Mouse (Mus musculus) lung, postnatal 25 days (tissue): ENCODE data around the gene Mllt1.

Experiments
- DNase-seq: peaks from one replicate; pipeline ENCODE4 v3.0.0; 2022; ENCODE audit warnings: low spot score

Gene Mllt1

GRCm38 (mm10) chr17:56877426-56877825, 57.8 kb downstream of the Mllt1 start:
- peak; percentile 52 for DNase-seq

GRCm38 (mm10) chr17:56876981-56877380, 58.2 kb downstream of the Mllt1 start:
- DNase-seq: no peak

- DNase-seq: no peak
Measured at GRCm38 (mm10) chr17:56876465-56876864, 58.8 kb downstream of the Mllt1 start.

GRCm38 (mm10) chr17:56874936-56875651, 60.1 kb downstream of the Mllt1 start, which contains the start of gene 1700061G19Rik:
Gene 1700061G19Rik, plus strand, starts transcription at chr17:56875477.
- no peak for DNase-seq

- no peak for DNase-seq
Measured at GRCm38 (mm10) chr17:56874237-56874636, 61.0 kb downstream of the Mllt1 start, which contains the start of gene Acsbg2. Gene Acsbg2, minus strand, starts transcription at chr17:56874447.

GRCm38 (mm10) chr17:56872512-56872911, 62.7 kb downstream of the Mllt1 start:
- DNase-seq: no peak

DNA sequence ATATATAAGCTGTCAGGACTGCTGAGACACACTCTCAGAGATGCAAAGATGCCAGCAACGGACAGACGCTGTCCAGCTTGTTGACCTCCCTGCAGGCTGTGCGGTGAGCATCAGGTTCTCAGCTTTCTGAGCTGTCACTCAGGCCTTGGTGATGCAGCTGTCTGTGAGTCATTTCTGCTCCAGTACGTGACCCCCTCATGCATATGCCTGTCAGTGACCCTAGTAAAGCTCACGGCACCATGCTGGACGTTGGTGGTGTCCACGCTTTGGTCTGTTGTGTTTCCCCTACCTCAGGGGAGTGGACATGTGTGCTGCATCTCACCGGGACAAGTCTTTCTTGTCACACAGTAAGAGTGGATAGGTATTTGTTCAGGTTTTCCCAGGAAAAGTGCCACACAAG, 63.4 kb downstream of the Mllt1 start:
- no peak for DNase-seq

- no peak for DNase-seq
Measured at GRCm38 (mm10) chr17:56870287-56870953, 64.8 kb downstream of the Mllt1 start.

- no peak for DNase-seq
Measured at GRCm38 (mm10) chr17:56869481-56869977, 65.7 kb downstream of the Mllt1 start.

- no peak for DNase-seq
Measured at GRCm38 (mm10) chr17:56866071-56866470, 69.1 kb downstream of the Mllt1 start.

- DNase-seq: no peak
Measured at GRCm38 (mm10) chr17:56861197-56861596, 74.0 kb downstream of the Mllt1 start.

DNA sequence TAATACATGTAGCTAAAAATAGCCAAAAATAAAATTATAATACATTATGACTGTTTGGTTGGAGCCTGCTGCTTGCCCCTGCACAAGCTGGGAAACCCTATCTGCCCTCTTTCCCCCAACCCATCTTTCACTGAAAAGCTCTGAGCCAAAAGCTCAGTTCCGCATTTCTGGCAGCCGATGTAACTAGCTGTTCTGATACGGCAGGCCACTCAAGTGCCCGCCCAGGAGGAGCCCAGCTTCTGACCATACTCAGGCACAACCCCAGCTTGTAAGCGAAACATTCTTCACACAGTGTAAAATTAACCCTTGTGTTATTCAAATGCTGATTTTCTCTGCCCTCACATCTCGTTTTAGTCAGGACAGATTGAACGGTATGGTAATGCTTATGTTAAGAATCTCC, 76.3 kb downstream of the Mllt1 start:
- DNase-seq: no peak

DNA sequence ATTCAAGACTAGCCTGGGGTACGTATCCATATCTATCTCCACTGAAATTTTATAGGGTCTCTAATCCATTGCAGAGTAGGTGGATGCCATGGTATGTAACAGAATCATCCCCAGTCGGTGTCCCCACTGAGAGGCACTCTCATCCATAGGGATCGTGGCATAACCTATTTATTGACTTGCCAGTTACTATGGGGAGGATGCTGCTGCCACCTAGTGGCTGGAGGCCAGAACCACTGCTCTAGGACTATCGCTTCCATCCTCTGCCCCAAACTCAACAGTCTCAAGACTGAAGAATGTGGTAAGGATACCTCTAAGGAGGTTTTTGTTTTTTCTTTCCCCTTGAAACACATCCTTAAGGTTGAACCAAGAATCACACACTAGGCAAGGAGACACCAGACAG, 77.0 kb downstream of the Mllt1 start:
- DNase-seq: peak; percentile 71

GRCm38 (mm10) chr17:56855421-56855820, 79.8 kb downstream of the Mllt1 start:
- no peak for DNase-seq

DNA sequence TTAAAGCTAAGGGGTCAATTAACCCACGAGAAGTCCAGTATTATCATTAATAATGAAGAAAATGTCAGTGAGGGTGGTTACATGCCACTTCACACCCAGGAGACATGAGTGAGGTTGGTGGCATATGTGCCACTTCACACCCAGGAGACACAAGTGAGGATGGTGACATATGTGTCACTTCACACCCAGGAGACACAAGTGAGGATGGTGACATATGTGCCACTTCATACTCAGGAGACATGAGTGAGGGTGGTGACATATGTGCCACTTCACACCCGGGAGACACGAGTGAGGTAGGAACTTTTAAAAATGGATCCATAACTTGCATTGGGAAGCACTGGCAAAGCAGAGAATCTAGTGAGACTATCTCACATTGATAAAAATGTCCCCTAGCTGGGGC, 84.0 kb downstream of the Mllt1 start:
- DNase-seq: no peak

- DNase-seq: no peak
Measured at GRCm38 (mm10) chr17:56849710-56850109, 85.5 kb downstream of the Mllt1 start.

DNA sequence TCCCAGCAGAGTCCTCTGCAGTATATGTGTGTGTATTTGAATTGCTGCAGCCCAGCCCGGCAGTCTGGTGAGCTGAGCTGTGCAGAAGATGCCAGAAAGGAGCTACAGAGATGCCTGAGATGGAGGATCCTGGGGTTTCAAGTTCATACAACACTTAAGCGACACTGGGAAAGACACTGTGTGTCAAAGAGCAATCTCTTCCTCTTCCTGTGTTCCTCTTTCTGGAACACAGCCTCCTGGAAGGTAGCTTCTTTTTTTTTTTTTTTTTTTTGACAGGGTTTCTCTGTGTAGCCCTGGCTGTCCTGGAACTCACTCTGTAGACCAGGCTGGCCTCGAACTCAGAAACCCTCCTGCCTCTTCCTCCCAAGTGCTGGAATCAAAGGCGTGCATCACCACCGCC, 86.4 kb downstream of the Mllt1 start:
- no peak for DNase-seq

- no peak for DNase-seq
Measured at GRCm38 (mm10) chr17:56843678-56844077, 91.5 kb downstream of the Mllt1 start.
